Mouse (Mus musculus) layer of hippocampus, adult 9-11 months (tissue): Measurements from ENCODE around the gene Vcpkmt.
"Not testable (repeated sequence)": the region's sequence is repeated elsewhere in the genome, so short reads cannot be mapped to it uniquely, and the experiment has no call there.

ENCODE experiments used
- DNase-seq: peaks from one replicate; pipeline ENCODE4 v3.0.0; 2022

The Vcpkmt gene

DNA sequence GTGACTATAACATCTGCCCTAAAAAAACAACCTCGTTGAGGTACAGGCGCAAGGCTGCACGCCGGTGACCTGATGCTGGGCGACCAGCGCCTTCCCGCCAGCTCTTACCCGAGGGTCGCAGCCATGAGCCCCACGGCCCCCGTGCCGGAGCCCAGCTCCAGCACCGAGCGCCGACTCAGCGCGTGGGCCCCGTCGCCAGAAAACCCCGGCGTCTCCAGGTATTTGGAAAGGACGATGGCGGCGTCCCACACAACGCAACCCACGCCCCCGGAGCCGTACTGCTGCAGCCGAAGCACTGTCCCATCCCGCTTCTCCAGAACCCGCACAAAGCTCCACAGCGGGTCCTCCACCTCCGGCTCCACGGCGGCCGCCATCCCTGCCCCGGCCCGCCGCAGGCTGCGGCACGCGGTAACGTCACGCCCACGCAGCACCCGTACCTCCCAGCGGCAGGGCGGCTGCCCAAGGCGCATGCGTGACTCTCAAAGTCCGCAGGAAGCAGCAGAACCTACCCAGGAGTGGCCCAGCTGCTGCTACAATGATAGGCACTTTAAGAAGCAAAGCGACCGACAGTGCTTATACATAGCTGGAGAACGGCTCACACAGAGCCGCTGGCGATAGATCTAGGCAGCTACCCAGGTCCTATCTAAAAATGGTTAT, at the start of gene Vcpkmt:
Vcpkmt (minus strand) TSS at position 416 of the 657 bp plus-strand sequence.
- DNase-seq: peak; percentile 85

DNA sequence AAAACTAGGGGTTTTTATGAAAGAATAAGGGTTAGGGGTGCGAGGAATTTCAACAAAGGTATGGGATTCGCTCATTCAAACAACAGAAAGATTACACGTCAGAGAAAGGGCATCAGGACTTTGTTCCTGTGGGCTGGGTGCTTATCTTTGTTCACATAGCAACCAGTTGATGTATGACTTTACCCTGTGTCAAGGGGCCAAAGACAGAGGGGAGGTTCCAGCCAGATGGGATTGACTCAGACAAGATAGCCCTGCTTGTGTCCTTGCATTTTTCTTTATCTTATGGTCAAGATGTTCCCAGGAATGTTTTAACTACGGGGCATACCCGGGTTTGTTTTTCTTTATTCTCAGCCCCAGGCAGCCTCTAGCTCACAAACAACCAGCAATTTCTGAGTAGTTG, 35.8 kb upstream of the Vcpkmt start:
- not testable (repeated sequence) for DNase-seq

DNA sequence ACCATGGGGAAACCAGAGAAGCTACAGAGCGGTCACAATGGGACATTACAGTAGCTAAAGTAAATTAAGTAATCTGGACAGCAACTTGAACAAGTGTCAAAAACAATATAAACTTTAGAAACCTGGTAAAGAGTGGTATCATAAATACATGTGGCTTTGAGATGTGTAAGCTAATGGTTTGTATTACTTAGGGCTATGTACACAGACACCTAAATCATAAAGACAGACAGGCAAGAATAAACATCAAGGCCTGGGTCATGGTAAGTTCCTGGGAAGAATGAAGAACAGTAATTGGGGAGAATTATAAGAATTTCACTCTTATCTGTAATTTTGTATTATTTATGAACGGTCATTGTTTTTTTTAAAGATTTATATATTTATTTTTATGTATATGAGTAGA, 21.5 kb upstream of the Vcpkmt start:
- no peak for DNase-seq

DNA sequence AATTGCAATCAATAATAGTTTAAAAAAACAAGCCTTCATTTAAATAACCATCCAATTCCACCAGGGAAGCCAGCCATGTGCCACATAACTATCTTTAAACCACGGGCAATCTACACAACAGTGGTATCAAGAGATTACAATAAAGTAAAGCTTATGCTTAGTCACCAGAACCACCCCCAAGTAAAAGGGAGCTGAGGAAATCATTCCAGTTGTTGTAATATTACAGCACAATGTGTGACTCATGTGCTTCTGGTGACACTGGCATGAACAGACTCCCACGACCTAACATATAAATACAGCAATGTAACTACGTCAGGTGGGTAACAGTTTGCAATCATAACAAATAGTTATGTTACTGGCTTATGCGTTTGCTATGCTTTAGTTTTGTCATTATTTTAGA, 14.6 kb upstream of the Vcpkmt start:
- DNase-seq: no peak

DNA sequence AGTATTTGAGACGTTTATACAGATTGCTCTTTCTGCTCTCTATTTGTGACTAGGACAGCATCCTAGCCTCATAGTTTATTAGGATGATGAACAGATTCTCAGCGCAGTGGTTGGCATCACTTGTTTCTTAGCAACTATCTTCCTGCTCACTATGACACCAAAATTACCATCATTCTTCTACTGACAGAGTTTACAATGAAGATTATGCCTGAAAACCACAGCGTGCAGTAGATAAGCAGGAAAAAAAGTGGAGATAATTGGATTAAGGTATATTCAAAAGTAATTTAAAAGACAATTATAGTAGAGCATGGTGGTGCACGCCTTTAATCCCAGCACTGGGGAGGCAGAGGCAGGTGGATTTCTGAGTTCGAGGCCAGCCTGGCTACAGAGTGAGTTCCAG, 10.3 kb upstream of the Vcpkmt start:
- DNase-seq: no peak

DNA sequence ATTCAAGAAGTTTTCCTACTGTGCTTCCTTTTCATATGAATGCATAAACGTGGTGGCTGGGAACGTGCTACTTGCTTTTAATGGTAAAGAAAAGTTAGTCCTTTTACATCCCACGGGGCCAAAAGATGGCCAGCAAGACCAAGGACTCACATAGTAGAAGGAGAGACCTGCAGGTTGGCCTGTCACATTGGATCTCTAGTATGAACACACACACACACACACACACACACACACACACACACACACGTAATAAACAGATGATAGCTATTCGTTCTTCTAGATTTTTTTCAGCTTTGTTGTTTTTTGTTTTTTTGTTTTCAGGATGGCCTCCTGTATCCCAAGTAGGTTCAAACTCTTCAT, 422 bp upstream of the Vcpkmt start:
- no peak for DNase-seq

DNA sequence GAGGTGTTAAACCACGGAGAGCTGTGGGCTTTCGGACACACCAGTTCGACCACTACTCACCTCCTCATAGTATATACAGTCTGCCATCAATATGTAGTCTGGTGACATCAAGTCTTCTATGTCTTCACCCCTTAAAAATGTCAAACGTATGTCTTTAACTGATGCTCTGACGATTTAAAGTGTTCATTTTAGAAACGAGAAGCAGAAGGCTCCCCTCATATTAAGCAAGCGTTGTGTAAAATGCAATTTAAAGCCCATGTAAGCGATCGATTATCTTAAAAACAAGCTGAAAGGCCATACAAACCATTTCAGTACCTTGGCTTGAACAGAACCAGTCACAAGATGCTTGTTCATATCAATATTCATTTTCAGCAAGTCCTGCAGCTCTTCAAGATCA, 614 bp downstream of the Vcpkmt start:
- DNase-seq: no peak

DNA sequence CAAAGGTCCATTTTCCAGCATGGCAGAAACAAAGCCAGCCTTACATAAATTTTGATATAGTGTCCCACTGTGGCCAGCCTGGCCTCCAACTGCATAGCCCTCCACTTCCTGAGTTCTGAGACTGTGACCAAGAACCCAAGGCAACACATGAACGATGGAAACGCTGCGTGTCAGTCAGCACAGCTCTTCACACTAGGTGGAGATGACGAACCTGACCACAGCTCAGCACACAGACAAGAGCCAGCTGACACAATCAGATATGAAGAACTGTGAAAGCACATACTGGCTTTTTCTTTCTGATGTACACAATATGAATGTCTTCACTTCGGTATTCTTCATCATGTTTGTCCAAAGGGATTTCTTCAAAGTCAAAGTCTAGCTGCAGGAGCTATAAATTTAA, 3.2 kb downstream of the Vcpkmt start:
- no peak for DNase-seq

DNA sequence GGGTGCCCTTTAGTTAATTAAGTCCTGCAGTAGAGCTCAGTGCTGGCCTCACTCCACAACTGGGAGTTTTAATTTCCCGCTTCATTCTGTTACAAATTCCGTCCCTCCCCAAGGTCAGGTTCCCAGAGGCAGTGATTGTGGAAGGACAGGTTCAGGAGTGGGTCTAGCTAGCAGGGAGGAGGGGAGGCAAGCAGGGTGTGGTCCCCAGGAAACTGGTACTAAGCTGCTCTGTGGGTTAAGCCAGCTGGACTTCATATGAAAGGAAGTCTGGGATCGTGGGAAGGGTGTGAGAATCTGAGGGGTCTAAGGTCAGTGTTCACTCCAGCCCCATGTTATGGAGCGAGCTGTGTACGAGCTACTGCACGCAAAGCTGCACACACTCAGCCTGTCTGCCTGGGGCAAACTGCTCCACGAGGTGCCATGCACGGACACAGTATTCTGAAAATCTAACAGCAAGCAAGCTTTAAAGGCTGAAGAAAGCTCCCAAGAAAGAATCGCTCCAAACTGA, 6.7 kb downstream of the Vcpkmt start:
- no peak for DNase-seq

DNA sequence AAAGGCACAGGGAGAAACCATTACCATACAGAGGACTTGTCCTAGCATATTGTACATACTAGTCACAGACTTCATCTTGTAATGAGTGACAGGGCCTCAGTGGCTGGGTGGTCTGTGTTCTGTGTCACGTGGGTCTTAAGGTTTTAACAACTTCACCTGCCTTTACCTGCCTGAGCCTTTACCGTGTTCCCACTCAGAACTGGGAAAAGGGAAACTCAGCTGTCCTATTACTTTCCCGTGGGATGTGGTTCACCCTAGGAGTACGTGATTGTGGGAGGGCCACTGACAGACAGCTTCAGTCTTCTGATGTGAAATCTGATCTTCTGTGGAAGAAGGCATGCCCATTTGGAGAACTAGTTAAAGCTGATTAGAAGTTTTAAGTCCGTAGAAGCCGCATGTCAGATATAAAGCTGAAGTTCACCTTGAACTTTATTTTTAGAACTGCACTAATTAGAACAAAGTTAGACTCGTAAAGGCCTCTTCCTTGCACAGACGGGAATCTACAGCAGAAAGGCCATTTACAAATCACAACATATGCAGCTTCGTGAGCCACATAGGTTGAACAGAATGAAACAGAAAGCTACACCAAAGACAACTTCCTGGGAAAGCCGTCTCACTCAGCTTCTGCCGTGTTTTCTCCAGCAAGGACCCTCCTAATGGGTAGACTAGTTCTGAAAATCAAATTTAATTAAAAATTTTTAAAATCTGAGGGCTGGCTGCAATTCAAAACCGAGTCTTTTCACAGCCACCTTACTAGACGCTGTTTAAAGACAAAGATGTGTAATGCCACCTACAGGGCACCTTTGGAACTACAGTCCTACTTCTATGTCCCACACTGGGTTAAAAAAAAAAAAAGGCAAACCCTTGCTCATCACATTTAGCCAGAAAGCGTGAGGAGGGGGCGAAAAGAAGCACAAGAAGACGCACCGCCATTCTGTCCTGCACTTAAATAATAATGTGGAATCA, 8.6 kb downstream of the Vcpkmt start:
- peak; percentile 73 for DNase-seq

DNA sequence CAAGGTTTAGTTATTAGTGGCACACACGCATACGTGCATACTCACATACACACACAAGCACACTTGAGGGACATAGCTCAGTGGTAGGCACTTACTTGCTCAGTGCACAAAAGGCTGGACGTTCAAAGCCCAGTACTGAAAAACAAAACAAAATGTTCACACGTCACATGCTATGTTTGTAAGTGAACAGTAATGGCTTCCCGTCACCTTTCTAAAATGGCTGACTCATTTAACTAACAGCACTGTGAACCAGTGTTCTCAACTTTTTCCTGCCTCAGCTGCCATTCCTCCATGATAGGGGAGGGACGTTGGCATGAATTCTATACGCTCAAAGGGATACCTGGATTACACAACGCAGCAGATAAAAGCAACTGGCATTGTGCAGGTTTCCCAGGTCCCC, 9.6 kb downstream of the Vcpkmt start:
- DNase-seq: no peak

DNA sequence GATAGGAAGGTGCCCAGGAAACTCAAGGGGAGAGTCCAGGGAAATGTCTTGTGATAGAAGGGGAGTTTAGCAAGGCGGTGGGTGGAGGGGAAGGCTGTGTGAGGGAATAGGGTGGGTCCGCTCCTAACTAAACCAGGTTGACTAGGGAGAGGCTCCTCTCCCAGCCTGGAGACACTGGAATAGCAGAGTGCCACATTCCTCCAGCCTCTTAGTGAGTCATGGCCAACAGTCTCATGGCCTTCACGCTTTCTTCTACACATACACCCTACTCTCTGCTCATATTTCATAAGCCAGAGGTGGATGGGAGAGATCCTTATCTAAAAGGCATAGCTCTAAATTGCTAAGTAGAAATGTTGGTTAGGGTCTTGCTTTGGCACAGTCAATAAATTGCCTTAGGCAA, 12.9 kb downstream of the Vcpkmt start:
- DNase-seq: no peak

DNA sequence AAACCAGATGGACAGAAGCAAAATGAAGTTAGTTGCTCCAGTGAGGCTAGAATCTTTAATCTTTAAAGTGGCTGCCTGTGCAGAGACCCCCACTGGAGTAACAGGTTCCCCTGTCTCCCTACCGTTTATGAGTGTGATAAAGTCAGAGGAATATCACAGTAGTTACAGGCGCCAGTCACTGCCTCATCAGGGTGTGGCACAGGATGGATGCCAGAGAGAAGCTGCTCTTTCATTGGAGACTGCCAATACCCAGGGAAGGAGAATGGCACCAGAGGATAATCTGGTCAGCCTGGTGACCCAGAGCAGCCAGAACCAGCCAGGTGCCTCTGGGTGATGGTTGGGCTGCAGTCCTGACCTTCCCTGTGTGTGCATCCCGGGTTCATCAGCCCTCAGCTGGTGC, 14.6 kb downstream of the Vcpkmt start:
- no peak for DNase-seq

DNA sequence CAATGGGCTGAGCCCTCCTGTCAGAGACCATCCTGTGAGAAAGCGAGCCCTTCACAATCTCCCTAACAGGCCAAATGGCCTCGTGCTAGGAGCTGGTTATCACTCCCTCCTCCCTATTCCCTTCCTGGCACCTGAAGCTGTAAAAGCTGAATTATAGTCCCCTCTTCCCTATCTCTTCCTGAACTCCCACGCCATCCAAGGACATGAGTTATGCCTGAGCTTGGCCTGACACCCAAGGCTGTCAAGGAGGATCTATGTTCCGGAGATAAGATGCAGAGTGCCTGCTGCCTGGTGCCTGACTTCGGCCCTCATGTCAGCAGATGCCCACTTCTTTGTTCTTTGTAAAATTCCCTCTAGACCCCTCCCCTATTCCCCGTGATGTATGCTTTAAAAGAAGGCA, 21.8 kb downstream of the Vcpkmt start:
- not testable (repeated sequence) for DNase-seq

DNA sequence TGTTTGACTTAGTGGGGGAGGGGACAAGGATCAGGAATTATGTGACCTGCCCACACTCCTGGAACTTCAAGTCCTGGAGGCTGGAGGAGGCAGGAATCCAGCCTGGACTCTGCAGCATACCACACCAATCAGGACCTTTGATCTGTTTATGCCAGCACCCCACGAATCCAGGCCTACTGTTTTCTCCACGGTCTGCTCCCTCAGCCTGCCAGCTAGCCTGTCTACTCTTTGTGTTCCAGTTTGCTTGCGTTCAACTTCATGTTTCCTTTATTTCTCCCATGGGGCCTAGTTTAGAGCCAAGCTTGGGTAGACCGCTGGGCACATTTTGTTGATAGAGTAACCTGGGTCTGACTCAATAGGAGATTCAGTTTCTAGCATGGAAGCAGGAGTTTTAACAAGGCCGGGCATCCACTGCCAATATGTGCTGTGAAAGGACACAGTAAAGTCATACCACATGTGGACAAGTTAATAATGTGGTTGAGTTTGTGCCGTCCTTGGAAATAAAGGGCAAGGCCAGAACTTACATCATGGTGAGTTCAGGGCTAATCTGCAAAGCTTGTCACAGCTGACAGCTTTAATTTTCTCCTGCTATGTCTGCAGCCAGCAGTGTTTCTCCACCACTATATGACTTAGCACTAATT, 26.5 kb downstream of the Vcpkmt start:
- no peak for DNase-seq

DNA sequence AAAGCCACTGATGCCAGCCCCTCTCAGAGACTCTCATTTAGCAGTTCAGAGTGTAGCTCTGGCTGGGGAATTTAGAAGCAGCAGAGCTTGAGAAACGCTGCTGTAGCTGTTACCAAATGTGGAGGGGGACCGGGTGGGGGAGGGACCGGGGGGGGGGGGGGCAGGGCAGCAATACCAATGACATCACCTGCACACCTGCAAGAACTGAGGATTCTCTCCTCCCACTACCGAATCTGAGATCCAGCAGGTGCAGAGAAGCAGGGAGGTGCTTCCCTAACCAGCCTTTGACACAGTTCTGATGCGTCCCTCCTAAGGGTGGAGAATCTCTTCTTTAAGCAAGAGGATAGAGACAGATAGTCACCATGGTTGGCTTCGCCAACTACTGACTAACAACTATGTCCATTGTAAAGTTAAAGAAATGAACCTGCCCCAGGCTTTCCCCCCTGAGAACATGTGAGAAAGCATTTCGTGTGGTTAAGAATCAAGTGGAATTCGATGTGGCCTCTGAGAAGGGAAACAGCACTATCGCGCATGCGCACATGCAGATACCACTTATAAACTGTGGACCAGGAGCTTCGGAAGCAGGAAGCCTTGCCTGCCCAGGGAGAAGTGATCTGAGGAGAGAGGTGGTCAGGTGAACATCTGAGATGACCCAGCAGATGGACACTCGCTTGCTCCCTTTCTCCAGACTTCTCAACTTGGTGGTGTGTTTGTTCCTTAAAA, 37.2 kb downstream of the Vcpkmt start:
- DNase-seq: no peak

DNA sequence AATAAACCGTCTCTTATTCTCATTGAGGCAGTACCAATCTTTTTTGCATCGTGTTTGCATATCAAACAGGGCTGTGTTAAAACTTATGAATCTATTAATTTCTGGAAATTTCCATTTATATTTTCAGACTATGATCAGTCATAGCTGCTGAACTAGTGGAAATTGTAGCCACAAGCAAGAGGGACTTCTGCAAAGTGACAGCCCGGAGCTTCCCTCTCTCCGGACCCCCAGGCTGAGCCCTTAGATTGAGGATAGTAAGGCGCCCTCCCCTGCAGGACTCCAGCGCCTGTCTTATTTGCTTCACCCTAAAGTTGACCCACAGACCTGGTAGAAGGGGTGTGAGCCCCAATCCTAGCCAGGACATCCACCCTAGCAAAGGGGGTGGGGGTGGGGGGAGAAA, 37.8 kb downstream of the Vcpkmt start:
- no peak for DNase-seq

DNA sequence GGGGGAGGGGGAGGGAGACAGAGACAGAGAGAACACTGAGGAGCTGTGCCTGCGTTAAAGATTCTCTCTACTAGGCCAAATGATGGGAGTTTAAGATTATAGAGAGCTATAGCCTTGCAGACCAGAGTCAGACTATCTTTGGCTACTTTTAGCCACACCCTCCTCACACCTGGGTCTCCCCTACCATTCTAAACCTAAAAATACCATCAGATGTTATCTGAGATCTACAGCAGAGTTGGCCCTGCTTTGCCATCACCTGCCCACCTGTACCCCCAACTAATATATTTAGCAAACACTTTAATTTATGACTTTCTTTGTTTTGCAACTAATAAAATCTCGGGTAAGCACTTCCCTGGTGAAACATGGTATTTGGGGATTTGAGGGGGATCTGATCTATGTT, 38.3 kb downstream of the Vcpkmt start:
- DNase-seq: no peak

DNA sequence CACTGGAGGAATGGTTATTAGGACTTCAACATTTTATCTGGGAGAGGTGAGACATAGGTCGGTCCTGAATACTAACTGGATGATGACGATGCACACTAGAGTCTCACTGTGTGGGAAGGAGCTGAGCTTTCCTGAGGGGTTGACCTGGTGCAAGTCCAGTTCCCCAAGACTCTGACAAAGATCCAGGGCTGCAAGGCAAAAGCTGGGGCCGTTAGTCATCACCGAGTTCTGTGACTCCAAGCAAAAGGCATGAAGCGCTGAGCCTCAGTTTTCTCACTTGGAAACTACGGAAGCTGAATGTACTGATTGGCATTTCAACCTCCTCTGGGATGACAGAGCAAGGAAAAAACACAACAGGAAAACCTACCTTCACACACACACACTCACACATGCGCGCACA, 40.5 kb downstream of the Vcpkmt start:
- DNase-seq: no peak

DNA sequence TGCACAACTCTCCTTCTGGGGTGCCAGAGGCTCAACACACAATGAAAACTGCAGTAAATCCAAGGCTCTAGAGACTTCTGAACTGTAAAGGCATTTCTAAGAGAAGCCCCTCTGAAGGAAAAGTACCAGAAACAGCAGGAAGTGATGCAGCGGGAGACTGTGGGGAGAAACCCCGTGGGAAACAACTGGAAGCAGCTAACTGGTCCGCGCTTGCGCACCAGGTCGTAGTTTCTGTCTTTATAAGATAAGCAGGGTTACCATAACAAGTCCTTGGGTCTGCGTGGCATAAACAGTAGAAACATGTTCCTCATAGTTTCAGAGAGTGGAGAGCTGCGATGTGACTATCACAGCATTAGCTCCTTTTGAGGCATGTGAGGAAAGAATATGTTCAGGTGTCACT, 41.2 kb downstream of the Vcpkmt start:
- DNase-seq: no peak

DNA sequence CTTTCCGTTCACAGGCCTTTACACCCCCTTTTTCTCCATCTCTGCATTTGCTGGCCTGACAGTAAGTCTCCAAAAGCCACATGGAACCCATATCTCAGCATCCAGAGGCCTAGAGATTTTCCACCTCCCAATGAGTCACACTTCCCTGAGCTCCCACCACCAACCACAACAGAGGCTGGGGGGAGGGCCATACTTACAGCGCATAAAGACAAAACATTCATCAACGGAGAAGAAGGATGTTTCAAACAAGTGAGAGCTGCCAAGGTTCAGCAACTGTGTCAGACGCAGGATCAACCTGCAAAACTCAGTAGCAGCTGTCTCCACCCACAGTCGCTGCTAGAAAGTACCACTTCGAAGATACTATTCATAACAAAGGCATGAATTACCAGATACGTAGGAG, 43.5 kb downstream of the Vcpkmt start:
- DNase-seq: peak; percentile 19

DNA sequence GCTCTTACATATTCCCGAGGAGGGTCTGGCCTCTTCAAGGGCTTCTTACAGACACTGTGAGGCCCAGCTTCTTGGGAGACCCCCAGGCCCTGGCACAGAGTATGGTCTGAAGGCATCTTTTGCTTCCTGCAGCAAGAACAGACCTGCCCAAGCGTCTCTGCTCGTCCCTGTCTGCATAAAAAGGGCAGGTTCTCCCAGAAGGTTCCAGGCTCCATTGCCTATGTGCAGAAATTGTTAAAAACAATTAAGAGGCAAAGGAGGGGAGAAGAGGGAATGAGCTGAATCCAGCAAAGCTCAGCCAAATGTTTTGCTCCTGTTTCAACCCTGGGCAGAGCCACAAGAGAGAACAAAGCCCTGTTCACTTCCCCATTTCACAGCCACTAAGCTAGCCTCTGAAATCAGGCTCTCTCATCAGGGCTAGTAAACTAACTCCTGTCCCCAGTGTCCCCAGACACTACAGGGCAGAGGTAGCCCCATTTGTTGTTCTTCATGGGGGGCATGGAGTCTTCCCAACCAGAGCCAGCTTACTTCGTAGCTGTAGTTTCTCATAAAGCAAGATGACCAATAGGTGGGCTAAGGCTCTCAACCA, 44.4 kb downstream of the Vcpkmt start:
- DNase-seq: no peak
